Mouse (Mus musculus) cerebellum, postnatal 14 days (tissue): ENCODE measurements around the gene Dlk2.

ENCODE experiments used
- DNase-seq, 2 experiments: peaks; one replicate each; pipeline ENCODE4 v3.0.0; 2021; ENCODE audit warnings: mixed read lengths in 2 of 2

Dlk2 gene

DNA sequence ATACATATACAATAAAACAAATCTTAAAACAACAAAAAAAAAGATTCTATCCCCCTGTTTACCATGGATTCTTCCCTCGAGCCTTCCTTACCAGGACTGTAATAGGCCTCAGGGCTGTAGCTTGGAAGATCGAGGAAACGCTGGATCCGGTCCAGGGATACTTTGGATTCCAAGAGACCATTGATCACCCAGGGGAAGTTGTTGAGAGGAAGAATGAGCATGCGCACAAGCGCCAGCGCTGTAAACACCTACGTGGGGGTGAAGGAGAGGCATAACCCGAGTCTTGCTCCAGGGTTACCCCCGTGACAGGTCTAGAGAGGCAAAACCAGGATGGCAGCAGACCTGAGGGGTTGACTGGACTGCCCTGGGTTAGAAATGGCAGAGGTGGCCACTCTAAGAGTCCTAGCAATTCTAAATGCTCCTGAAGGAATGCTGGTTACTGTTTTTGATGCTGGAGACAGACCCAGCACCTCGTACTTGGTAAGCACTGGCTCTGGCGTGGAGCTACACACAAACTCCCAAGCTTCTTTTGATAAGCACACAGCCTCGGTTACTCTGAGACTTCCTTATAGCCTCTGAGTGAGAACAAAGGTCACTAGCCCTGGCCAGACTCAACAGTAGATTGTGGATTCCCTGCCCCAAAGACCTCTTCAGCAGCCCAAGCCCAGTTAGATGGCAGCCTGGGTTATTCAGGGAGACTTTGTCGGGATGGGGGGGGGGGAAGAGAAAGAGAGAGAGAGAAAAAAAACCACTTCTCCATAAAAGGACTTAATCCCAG is 25.0 kb downstream of the Dlk2 start:
- no peak for DNase-seq

DNA sequence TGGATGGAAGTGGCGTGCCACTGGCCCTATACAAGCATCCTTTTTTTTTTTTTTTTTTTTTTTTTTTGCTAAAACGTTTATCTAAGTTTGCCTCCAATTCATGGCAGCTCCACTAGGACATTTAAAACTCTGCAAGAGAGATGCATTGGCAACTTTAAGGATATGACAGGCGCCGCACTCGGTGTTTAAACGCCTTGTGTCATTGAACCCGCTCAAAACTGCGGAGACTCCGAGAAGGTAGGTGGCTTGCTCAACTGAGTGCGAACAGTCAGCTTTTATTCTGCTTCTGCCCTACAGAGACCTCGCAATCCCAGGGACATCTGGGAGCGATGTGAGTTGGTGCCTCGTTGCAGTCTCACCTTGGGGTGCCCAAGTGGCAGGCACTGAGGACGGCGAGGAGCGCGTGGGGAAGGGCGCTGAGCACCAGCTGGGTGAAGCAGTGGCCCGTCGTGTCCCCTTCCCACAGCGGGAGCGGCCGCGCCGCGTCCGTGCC is 30.2 kb downstream of the Dlk2 start:
- no peak for DNase-seq

DNA sequence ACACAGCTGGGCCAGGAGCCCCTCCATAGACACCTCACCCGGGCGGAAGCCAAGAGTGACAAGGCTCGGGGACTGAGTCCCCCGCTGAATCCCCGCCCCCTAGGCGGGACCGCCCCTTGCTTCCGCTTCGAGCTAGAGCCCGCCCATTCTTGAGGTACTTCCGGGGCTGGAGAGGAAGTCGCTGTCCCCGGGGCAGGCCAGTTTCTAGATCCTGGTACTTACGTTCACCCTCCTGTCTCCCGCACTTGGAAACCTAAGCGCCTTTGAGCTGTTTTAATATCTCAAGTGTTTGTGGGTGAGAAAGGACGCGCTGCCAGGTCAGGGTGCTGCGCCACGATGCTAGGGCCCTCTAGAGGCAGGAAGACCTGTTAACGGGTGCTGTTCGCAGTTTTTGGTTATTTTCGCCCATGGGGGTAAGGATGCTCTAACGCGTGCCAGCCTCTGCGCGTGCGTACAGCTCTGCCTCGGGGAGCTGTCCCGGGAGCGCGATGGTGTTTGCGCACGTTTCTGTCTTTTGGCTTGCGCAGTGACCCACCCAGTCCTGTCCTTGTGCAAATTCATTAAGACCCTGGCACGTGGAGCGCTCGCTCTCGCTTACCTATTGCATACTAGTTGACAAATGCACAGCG is 30.8 kb downstream of the Dlk2 start, which contains the start of gene Abcc10:
TSS of gene Abcc10 (minus strand) at position 447 of the 629 bp plus-strand sequence.
- peak; percentile 95 to 96 for DNase-seq

DNA sequence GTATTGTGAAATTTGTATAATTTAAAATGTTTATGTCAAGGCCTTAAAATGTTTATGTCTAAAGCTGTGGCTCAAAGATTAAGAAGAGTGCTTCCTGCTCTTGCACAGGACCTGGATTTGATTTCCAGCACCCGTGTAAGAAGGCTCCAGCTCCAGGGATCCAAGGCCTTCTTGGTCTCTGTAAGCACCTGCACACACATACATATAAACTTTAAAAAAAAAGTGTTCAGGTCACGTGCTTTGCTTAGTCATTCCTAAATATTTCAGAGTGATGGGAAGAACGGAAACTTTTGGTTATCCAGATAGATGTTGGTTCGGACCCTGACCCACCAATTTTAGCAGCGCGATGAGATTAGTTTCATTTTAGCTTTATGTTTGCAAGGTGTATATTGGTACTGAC is 31.5 kb downstream of the Dlk2 start:
- DNase-seq, result peak in 1 of 2 experiments; percentile 17

DNA sequence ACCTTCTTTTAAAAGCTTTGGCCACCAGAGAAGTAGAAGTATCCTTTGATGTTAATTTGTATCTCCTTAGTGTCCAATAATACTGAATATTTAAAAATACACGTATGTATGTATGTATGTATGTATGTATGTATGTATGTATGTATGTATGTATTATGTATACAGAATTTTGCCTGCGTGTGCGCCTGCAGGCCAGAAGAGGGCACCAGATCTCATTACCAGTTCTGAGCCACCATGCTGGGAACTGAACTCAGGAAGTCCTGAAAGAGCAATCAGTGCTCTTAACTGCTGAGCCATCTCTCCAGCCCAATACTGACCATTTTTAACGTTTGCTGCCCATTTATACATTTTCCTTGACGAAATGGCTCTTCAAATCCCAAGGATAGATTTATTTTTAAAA is 39.3 kb downstream of the Dlk2 start:
- DNase-seq, result peak in 1 of 2 experiments; percentile 32

DNA sequence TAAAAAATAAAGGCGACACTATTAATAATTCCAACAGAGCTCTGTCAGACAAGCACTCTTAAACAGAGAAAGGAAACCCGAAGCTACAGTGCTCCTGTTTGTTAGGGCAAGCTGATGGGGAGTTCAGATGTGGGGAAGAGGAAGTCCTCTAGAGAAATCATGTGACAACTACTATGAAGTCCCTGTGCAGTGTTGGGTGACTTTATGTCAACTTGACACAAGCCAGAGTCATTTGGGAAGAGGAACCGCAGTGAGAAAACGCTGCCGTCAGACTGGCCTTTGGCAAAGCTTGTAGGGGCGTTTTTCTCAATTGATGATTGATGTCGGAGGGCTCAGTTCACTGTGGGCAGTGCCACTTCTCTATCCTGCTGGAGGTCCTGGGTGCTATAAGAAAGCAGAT is 44.0 kb downstream of the Dlk2 start:
- DNase-seq, result no peak

DNA sequence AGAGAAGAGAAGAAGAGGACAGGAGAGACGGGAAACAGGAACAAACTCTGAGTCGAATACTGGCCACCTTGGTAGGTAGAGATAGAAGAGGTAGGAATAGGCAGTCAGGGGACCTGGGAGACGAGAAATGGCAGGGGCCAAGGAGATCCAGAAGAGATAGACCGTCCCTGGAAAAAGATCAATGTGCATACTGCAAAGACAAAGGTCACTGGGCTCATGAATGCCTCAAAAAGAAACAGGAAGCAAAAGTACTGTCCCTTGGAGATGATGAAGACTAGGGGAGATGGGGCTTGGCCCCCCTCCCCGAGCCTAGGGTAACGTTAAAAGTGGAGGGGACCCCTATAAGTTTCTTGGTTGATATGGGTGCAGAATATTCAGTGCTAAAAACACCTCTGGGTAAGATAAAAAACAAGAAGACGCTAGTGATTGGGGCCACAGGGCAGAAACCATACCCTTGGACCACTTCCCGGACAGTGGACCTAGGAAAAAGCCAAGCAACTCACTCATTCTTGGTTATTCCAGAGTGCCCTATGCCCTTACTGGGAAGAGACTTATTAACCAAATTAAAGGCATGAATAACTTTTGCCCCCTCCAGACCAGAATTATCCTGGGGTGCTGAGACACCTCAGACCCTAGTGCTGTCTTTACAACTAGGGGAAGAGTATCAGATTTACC is 53.9 kb downstream of the Dlk2 start:
- DNase-seq, result no peak
